Mouse (Mus musculus) megakaryocyte, embryonic 14.5 days (primary cell): Measurements from ENCODE around the gene Srsy. TPM values are rescaled to one million over a fixed set of nuclear protein-coding genes. Genes with fewer than 3 reads are reported as not detected.
"Not testable (repeated sequence)": the region's sequence is repeated elsewhere in the genome, so short reads cannot be mapped to it uniquely, and the experiment has no call there.

Experiments used
- H3K27me3 ChIP-seq: replicated peaks from 2 replicates; pipeline ENCODE3; 2012; ENCODE audit warnings: inconsistent platforms
- H3K36me3 ChIP-seq: replicated peaks from 2 replicates; pipeline ENCODE3; 2012; ENCODE audit warnings: low read length, inconsistent platforms, mixed read lengths
- H3K4me1 ChIP-seq: 2 replicates; pipeline ENCODE4 v1.6.1; 2012; ENCODE audit warnings: inconsistent platforms
- H3K4me3 ChIP-seq: replicated peaks from 2 replicates; pipeline ENCODE3; 2012; ENCODE audit warnings: moderate library complexity, mild to moderate bottlenecking, inconsistent platforms
- H3K9me3 ChIP-seq: 2 replicates; pipeline ENCODE4 v1.6.1; 2012; ENCODE audit warnings: inconsistent platforms
- polyA plus RNA-seq: library from polyadenylated mRNA; stranded (reverse); fragments of >175 nt; gene quantifications from 2 replicates; pipeline ENCODE4 v1.2.3, GENCODE M21; 2012; ENCODE audit warnings: low replicate concordance; ENCODE audit not compliant: insufficient read depth

Srsy gene
- not detected in 2 replicates for polyA plus RNA-seq

- H3K4me3 ChIP-seq, H3K27me3 ChIP-seq, H3K36me3 ChIP-seq, H3K4me1 ChIP-seq, H3K9me3 ChIP-seq: not testable (repeated sequence)
Measured at GRCm38 (mm10) chrY:17937230-17937629, at the start of gene Srsy. Gene Srsy (minus strand): TSS chrY:17937330.

Other genes starting within 250 kb of the Srsy start
- gene Gm21904, start 91.1 kb downstream of the Srsy start, polyA plus RNA-seq: not detected in 2 replicates
- gene Gm20772, start 62.6 kb downstream of the Srsy start, polyA plus RNA-seq: not detected in 2 replicates
- gene Gm20831, start 62.6 kb downstream of the Srsy start, polyA plus RNA-seq: not detected in 2 replicates
- gene Gm21764, start 124.5 kb upstream of the Srsy start, polyA plus RNA-seq: not detected in 2 replicates
- not detected in 2 replicates for gene Ssty1, start 151.8 kb upstream of the Srsy start, polyA plus RNA-seq